Mouse (Mus musculus) cerebellum, adult 18-20 months (tissue): ENCODE data around the gene Pex16.
"Not testable (repeated sequence)": the region's sequence is repeated elsewhere in the genome, so short reads cannot be mapped to it uniquely, and the experiment has no call there.

Experiments used
- DNase-seq, 2 experiments: peaks; one replicate each; pipeline ENCODE4 v3.0.0; 2021

Gene Pex16

GRCm38 (mm10) chr2:92388891-92389641 lies 14.6 kb downstream of the Pex16 start:
- DNase-seq = peak; percentile 84 to 93

DNA sequence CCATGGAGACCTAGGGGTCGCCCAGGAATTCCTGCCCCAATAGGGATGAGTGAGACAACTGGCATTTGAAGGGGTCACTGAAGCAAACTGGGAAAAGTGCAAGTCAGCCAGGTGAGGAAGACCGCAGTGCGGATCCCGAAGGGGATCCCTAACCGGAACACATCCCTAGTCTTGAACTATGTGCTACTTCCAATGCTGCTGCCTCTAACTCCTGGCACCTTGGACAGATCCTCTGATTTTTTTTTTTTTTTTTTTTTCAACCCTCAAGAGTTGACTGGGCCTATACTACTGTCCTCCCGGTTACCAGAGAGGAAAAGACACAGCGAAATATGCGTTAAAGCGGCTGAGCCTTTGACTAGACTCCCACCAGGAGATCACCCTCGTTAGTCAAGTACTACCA lies 15.2 kb downstream of the Pex16 start:
- no peak for DNase-seq

DNA sequence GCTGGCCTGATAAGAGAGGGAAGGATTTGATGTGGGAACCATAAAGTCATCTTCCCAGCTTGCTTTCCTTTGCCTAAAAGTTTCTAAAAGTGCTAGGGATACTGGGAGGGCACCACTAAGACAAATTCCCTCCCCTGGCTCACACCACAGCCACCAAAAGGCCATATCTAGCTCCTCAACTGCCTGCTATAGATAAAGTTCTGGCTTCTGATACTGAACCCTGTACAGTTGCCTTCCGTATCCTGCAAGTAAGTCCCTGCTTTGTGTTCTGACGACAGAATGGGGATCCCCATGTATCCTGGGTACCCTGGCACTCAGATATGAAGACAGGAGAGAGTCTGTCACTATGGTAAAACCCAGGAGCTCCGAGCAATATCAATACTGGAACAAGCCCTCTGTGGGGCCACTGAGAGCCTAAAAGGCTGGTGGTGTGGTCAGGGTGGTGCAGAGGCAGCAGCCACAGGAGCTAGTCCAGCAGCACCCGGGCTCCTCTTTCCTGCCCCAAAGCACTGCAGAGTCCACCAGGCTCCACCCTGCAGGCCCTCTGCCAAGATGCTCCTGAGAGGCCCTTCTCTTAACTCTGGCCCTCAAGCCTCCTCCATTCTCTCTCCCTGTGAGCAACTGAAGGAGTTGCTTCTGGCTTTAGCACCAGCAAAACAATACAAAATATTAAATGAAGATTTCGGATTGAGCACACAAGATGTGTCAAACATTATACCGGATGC lies 15.9 kb downstream of the Pex16 start:
- DNase-seq = peak; percentile 66 to 69

DNA sequence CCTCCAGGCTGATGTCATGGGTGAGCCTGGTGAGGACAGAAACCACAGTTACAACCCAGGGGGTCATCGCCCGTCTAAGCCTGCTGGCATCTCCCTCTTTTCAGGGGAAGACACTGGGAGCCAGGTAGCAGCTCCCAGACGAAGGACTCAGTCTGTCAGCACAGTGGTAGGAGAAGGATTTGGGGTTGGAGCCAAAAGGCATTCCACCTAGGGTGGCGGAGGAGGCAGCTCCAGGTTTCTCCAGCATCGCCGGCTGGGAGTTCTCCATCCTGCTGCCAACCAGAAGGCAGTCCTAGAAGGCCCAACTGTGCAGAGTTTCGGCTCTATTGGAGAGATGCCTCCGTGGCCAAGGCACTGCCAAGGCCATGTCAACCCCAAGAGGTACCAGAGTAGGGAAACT lies 16.6 kb downstream of the Pex16 start:
- peak; percentile 69 to 76 for DNase-seq

GRCm38 (mm10) chr2:92391703-92392317 lies 17.3 kb downstream of the Pex16 start:
- no peak for DNase-seq

DNA sequence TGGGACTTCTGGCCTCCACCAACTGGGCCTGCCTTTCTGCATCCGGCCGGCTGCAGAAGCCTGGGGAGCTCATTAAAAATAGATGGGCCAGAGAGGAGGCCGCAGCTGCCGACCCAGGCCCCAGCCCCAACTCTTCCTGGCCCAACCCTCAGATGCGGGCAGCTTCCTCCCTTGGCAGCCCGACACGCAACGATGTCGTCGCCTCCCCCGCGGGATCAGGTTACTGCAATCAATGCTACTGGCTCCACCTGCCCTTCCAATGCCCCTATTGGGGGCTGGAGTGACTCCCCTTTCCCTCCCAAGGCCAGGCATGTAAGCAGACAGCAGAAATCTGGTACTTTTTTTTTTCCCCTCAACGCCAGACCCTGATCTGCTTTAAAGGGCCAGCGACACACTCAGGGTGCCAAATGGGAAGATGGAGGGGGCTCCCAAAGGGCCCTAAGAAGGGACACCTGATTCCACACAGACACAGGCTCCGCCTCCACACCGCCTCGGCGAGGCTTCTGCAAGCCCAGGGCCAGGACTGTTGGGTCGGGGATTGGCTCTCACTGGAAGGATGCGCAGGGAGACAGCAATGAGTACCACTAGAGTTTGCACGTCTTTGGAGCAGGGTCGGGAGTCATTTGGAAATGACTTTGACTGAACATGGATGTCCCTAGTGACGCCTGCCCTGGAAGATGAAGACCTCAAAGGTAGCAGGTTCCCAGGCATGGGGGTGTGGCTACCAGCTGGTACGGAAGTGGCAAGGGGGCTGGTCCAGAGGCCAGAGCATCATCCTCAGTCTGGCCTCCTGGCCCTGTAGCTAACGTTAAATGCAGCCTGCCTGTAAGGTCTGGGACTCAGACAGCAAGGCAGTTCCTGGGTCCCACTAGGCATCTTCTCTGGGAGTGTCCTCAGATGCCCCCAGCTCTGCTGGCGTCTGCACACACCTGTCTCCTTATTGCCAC lies 18.1 kb downstream of the Pex16 start:
- no peak for DNase-seq

DNA sequence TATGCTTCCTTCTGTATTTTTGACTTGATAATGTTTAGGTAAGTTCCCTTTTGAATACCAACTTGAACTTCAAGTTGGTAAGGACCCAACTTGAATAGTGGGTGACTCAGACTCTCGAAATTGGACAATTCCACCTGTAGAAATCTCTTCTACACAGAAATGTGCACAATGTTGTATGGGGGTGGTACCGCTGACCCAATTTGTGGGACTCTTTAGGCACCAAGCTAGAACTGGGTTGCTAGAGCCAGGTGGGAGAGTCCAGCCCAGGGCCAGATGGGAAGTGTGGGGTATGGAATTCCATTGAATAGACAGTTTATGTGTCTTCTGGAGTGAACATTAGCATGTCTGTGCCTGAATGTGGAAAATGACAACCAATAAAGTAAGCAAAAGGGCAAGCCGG lies 21.1 kb downstream of the Pex16 start:
- DNase-seq = no peak

DNA sequence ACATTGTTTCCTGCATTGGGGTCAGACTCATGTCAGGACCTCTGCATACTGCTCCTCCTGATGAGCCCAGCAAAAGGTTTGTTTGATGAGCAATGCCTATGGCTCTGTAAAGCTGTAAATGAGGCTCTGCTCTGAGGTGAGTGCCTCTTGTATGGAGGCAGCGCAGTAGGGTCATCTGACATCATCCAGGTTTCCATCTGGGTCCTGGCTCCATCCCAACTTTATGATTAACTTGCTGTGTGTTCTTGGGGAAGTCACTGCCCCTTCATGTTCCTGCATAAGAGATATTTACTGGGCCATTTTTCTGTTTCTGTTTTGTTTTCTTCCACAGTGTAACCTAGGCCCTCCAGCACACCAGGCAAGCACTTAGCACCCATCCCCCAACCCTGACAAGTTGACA lies 23.0 kb downstream of the Pex16 start:
- DNase-seq = no peak

- DNase-seq = not testable (repeated sequence)
These were observed 25.4 kb downstream of the Pex16 start for GRCm38 (mm10) chr2:92399877-92400276.

GRCm38 (mm10) chr2:92400682-92401081 lies 26.2 kb downstream of the Pex16 start:
- DNase-seq = peak in 1 of 2 experiments; percentile 65

DNA sequence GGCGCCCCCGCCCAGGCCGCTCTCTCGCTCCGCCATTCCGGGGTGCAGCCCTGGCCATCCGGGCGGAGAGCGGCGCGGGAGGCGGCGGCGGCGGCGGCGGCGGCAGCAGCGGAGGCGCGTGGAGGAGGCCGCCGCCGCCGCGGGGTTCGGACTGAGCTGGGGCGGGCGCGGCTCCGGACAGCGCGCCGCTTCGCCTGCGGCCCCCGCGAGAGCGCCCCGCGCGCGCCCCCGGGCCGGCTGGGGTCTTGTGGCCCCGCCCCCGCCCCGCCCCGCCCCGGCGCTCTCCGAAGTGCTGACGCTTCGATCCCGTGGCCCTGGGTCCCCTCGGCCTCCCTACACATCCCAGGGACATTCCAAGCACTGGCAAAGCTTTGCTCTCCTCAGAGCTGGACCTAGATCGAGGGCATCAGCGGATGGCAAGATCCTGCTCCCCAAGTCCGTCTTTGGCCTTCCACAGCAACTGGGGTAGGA lies 26.6 kb downstream of the Pex16 start, which contains the start of gene Mapk8ip1:
Gene Mapk8ip1, minus strand, starts transcription at position 173 of the 471 bp plus-strand sequence.
- peak; percentile 67 to 78 for DNase-seq

- peak; percentile 84 to 88 for DNase-seq
These were observed 28.3 kb downstream of the Pex16 start for GRCm38 (mm10) chr2:92402591-92403326.

DNA sequence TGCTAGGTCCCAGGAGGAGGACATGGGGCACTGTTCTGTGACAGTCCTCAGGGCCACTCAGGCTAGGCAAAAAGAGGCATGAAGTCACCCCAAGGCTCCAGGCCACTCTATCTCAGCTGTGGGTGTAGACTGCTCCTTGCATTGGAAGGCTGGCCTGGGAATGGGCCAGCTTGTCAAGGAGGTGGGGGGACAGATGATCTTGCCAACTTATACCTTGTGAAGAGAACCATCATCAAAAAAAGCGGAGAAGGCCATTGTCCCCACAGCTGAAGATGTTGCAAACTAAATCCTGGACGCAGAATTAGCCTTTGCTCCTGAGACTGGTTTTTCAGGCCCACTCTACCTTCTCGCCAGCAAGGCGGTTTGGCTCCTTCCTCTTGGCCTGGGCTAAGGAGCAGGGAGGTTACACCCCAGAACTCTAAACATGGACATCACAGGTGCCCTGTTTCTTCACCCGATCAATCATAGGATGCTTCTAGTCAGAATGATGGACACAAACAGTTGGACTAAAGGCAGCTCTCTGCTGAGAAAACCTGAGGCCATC lies 29.4 kb downstream of the Pex16 start:
- no peak for DNase-seq

GRCm38 (mm10) chr2:92404737-92405136 lies 30.3 kb downstream of the Pex16 start:
- DNase-seq = no peak

- DNase-seq = no peak
These were observed 31.2 kb downstream of the Pex16 start for GRCm38 (mm10) chr2:92405687-92406086.

GRCm38 (mm10) chr2:92408309-92409045 lies 34.0 kb downstream of the Pex16 start:
- no peak for DNase-seq

- DNase-seq = peak; percentile 81 to 83
These were observed 37.2 kb downstream of the Pex16 start for GRCm38 (mm10) chr2:92411705-92412104.

DNA sequence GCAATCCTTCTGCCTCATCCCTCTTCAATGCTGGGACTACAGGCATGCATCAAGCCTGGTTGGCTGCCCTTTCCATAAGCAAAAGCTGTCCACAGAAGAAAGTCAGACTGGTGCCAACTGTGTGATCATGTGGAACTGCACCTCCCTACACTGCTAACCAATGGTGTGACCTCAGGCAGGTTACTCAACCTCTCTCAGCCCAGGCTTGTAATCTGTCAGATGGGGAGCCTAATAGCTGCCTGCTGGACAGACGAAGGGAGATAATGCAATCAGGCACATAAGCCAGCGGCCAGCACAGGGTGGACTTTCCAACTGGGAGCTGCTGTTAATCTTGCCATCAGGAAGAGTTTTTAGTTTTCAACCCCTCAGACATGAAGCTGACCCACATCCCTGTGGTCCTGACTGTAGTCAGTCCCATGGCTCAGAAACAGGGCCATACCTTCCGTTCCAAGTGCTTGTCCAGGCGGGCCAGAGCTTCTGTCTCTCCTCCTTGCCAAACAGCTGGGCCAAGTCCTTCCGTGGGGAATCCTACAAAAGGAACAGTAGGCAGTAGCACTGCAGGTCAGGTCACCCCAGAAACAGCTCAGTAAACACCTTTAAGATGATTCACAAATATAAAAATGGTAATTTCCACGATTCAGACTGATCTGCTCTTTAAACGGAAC lies 47.4 kb downstream of the Pex16 start:
- peak in 1 of 2 experiments; percentile 30 for DNase-seq

DNA sequence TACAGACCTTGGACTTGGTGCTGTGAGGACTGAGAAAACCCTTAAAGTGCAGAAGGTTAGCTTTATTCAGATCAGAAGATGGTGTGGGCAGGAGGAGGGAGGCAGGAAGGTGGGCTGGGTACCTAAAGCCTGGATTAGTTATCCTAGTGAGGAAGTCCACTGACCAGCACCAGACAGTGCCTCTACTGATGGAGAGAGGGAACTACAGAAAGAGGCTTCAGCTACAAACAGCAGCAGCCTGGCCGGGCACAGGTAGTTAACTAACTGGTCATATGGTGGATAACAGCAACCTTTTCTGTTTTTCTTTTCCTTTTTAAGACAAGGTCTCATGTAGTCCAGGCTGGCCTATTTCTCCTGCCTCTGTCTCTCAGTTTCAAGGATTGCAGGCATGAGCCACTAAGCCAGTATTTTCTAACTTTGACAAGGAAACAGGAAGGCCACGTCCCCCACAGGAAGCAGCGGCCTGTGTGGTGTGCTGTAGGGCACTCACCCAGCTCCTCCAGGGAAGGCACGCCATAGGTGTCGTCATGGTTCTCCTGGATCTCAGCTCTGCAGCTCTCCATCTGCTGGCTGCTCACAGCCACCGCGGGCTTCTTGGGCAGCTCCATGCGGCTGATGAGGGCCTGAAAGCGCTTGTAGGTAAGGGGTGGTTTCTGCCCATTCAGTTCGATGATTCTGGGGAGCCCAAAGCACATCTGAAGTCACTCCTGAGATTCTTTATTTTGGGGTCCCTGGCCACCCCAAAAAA lies 48.1 kb downstream of the Pex16 start:
- peak; percentile 66 to 72 for DNase-seq
